Mouse (Mus musculus) midbrain, embryonic 11.5 days (tissue): ENCODE measurements at regions not wholly inside any gene's neighbourhood (a gene's known extent, or its start where the extent isn't known, plus 50 kb on each side); places are given as distances from the start of the nearest gene placed in this dataset.

Experiments
- ATAC-seq: fragments of 200-750 bp; cut with Nextera tagmentation; 2 replicates; pipeline ENCODE4 v1.8.0; 2017; ENCODE audit warnings: moderate TSS enrichment, moderate library complexity; ENCODE audit not compliant: low FRiP score
- DNase-seq: peaks from one replicate; pipeline ENCODE4 v3.0.0; 2015; ENCODE audit warnings: low spot score; ENCODE audit errors: missing footprints
- H3K27ac ChIP-seq: fragments of 300-500 bp; sonication (generic); 2 replicates; pipeline ENCODE4 v1.5.1; 2014; ENCODE audit warnings: low read depth, low read length
- H3K27me3 ChIP-seq: fragments of 300-500 bp; sonication (generic); 2 replicates; pipeline ENCODE4 v1.6.1; 2014; ENCODE audit warnings: mild to moderate bottlenecking, low read length, moderate library complexity, mixed read lengths; ENCODE audit not compliant: control insufficient read depth, insufficient read depth
- H3K36me3 ChIP-seq: fragments of 300-500 bp; sonication (generic); 2 replicates; pipeline ENCODE4 v1.6.1; 2014; ENCODE audit warnings: mild to moderate bottlenecking, low read length, moderate library complexity, mixed read lengths; ENCODE audit not compliant: control insufficient read depth, insufficient read depth
- H3K4me1 ChIP-seq: fragments of 300-500 bp; sonication (generic); 2 replicates; pipeline ENCODE4 v1.6.1; 2014; ENCODE audit warnings: low read length; ENCODE audit not compliant: control insufficient read depth, insufficient read depth
- H3K4me2 ChIP-seq: fragments of 300-500 bp; sonication (generic); 2 replicates; pipeline ENCODE4 v1.6.1; 2014; ENCODE audit warnings: mild to moderate bottlenecking, moderate library complexity
- H3K4me3 ChIP-seq: fragments of 300-500 bp; sonication (generic); 2 replicates; pipeline ENCODE4 v1.5.1; 2014; ENCODE audit warnings: low read depth, low read length
- H3K9ac ChIP-seq: fragments of 300-500 bp; sonication (generic); 2 replicates; pipeline ENCODE4 v1.6.1; 2014; ENCODE audit warnings: low read length
- H3K9me3 ChIP-seq: fragments of 300-500 bp; sonication (generic); 2 replicates; pipeline ENCODE4 v1.6.1; 2016; ENCODE audit warnings: low read length; ENCODE audit not compliant: control insufficient read depth
- WGBS: fragments of 180-500 bp; shearing (Covaris S2); extraction: QIAGEN DNeasy Blood & Tissue Kit; methylation state at CpG from one replicate; pipeline ENCODE4 v1.1.7; 2014; 5-methylcytosine and 5-hydroxymethylcytosine counted together

DNA sequence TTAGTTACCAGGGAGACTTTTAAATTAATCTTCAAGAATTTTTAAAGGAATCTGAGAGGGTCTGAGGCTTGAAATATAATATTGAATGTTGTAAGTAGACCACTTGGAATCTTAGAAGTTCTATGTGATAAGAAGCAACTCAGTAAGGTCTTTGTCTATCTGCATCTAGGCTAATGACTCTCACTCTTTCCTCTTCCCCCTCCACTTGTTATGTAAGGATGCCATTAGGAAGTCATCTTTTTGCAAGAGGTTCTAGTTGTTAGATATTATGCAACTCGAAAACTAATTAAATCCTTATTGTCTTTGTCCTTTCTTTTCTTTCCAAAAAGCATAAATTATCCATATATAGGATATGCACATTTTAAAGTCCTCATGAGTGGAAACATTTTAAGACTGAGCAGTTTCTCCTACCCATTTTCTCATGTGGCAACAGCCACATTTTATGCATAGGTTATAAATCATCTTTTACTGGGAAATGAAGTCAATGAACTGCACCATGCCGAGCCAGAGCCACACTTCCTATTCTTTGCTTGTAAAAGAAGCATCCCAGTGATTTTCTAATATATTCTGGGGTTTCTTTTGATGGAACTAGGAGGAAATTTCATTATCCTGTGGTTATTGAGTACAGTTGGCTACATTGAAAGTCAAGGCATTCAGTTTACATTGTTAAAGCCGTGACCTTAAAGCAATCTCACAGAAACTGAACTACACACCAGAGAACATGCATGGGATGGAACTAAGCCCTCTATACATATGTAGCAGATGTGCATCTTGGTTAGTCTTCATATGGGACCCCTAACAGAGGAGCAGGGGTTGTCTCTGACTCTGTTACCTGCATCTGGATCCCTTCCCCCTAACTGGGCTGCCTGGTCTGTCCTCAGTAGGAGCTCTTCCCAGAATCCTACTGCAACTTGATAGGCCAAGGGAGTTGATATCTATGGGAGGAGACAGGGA is 230.8 kb downstream of the Ahr start:
- Histone ChIP-seq H3K27me3 (no peaks in the 10 kb centered on the region), H3K27ac (no peak overlapping the region), H3K9me3 (no peaks in the 10 kb centered on the region), H3K4me3 (no peak overlapping the region), H3K36me3 (no peaks in the 10 kb centered on the region), H3K4me1 (no peaks in the 10 kb centered on the region), H3K9ac (no peak overlapping the region), H3K4me2 (no peak overlapping the region)
- DNase-seq (no peak), ATAC-seq (no peak)
- WGBS, result 84% methylated on average over 3 of the region's 3 CpGs

DNA sequence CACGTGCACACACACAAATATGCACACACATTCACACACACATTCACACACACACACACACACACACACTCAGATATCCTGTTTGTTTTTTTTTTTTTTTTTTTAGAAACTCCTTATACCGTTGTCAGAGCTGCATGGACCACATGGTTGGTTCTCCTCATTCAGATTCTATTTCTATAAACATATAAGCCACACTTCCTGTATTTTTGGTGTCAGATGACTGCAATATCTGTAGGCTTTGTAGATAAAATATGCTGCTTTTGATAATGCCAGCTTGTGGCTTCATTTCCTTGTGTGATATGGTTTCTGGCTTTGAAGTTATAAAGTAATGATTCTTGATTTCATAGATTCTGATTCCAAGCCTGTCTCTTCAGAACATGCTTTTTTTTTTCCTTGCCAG is 231.7 kb downstream of the Ahr start:
- DNase-seq (no peak), ATAC-seq (no peak)
- H3K27ac ChIP-seq, result no peak overlapping the region
- no peaks in the 10 kb centered on the region for H3K36me3 ChIP-seq
- H3K4me1 ChIP-seq, result no peaks in the 10 kb centered on the region
- H3K9ac ChIP-seq, result no peak overlapping the region
- no peak overlapping the region for H3K4me3 ChIP-seq
- no peaks in the 10 kb centered on the region for H3K9me3 ChIP-seq
- H3K4me2 ChIP-seq, result no peak overlapping the region
- no peaks in the 10 kb centered on the region for H3K27me3 ChIP-seq
- WGBS, result 84% methylated on average over 2 of the region's 2 CpGs

DNA sequence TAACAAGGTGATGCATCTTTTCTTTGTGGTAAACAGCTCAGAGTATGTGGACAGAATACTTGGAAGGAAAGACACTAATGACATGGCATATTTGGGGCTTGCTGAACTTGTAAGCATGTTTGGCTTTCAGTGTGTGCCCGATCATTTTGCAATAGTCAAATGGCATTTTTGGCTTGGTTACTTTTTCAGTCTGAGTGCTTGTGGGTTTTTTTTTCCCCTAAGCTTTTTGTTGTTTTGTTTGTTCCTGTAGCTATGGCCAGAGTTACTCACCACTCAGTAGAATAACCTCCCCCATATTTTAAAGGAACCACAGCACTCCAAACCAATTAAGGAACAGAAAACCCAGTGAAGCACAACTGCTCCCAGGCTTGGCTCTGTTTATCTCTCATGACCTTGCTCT is 240.2 kb downstream of the Ahr start:
- no peaks in the 10 kb centered on the region for H3K27me3 ChIP-seq
- no peaks in the 10 kb centered on the region for H3K36me3 ChIP-seq
- DNase-seq, result no peak
- no peak overlapping the region for H3K27ac ChIP-seq
- no peak for ATAC-seq
- WGBS, result 85% methylated on average over 1 of the region's 1 CpGs
- H3K9ac ChIP-seq, result no peak overlapping the region
- H3K4me1 ChIP-seq, result no peaks in the 10 kb centered on the region
- no peaks in the 10 kb centered on the region for H3K9me3 ChIP-seq
- no peak overlapping the region for H3K4me3 ChIP-seq
- H3K4me2 ChIP-seq, result no peak overlapping the region

DNA sequence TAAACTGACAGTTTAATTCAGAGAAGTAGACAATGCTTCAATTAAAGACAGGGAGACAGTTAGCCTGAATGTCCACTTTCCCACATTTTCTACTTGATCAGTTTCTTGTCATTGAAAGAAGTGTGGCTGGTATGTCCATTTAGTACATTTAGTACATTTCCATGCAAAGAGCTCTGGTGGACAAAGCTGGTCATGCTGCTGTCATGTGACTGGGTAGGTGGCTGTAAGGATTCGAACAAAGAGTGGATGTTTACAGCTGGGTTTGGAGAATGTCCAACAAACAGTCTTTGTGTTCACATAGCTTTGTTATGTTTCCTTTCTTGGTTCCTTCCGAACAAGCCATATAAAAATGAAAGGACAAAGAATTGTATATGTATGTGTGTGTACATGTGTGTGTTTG is 241.3 kb downstream of the Ahr start:
- H3K27me3 ChIP-seq, result no peaks in the 10 kb centered on the region
- H3K36me3 ChIP-seq, result no peaks in the 10 kb centered on the region
- no peak overlapping the region for H3K4me2 ChIP-seq
- ATAC-seq (no peak), DNase-seq (no peak)
- H3K27ac ChIP-seq, result no peak overlapping the region
- no peaks in the 10 kb centered on the region for H3K9me3 ChIP-seq
- no peak overlapping the region for H3K9ac ChIP-seq
- no peaks in the 10 kb centered on the region for H3K4me1 ChIP-seq
- H3K4me3 ChIP-seq, result no peak overlapping the region
- WGBS, result 85% methylated on average over 2 of the region's 2 CpGs

DNA sequence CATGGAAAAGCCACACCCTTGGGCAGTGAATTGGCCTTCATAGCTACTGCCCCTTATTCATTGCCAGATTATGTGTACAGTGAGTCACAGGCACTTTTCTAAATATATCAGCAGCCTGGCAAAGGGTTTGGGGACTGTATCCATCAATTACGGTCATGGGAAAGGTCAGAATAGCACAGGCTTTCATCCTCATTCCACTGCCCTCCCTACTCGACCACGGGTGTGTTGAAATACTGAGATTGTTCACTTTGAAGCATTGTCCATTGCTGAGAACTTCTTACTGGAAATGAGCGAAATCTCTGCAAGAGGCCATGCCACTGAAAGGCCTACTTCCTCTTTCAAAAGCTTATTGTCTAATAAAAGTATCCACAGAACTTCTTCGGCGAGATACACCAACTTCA is 242.9 kb downstream of the Ahr start:
- no peaks in the 10 kb centered on the region for H3K27me3 ChIP-seq
- no peak overlapping the region for H3K4me2 ChIP-seq
- no peaks in the 10 kb centered on the region for H3K9me3 ChIP-seq
- no peaks in the 10 kb centered on the region for H3K36me3 ChIP-seq
- 84% methylated on average over 6 of the region's 6 CpGs for WGBS
- no peak overlapping the region for H3K27ac ChIP-seq
- ATAC-seq (no peak), DNase-seq (no peak)
- H3K4me1 ChIP-seq, result no peaks in the 10 kb centered on the region
- H3K4me3 ChIP-seq, result no peak overlapping the region
- no peak overlapping the region for H3K9ac ChIP-seq

DNA sequence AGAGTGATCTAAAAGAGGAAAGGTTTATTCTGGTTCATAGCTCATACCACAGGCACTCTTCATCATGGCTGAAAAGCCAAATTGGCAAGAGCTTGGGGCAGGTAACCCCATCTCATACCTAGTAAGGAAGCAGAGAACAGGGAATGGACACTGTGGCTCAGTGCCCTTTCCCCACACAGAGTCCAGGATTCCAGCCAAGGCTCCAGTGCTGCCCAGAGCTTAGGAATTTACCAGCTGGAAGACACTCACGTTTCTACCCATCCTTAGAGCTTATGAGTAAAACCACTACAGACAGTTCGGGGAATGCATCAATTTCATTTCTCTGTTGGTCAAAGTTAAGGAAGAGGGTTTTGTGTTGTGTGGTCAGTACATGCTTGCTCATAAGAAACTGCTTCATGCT is 241.0 kb downstream of the Snx13 start:
- ATAC-seq (no peak), DNase-seq (no peak)
- H3K36me3 ChIP-seq, result no peaks in the 10 kb centered on the region
- no peak overlapping the region for H3K27ac ChIP-seq
- no peak overlapping the region for H3K4me2 ChIP-seq
- no peaks in the 10 kb centered on the region for H3K4me1 ChIP-seq
- no peak overlapping the region for H3K9ac ChIP-seq
- WGBS, result 71% methylated on average over 2 of the region's 2 CpGs
- H3K9me3 ChIP-seq, result no peaks in the 10 kb centered on the region
- H3K27me3 ChIP-seq, result no peaks in the 10 kb centered on the region
- H3K4me3 ChIP-seq, result no peak overlapping the region

DNA sequence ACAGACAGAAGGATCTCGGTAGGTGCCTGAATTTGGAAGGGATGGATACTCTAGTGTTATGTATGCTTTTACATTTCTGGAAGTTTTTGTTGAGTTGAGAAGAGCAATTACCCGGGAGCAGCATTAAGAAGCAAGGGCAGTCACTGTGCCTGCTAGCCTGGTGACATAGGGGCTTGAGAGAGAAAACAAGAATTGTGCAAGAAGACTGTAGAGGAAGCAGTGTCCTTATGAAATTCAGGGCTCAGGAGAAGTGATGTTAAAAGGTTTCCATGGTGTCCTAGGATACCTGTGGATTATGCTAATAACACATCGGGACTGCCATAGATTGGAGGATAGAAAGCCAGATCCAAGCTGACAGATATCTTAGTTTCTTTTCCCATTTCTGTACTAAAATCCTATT is 240.6 kb downstream of the Snx13 start:
- Histone ChIP-seq H3K4me3 (no peak overlapping the region), H3K36me3 (no peaks in the 10 kb centered on the region), H3K27ac (no peak overlapping the region), H3K4me1 (no peaks in the 10 kb centered on the region), H3K9me3 (no peaks in the 10 kb centered on the region), H3K27me3 (no peaks in the 10 kb centered on the region), H3K9ac (no peak overlapping the region), H3K4me2 (no peak overlapping the region)
- ATAC-seq (no peak), DNase-seq (no peak)
- 83% methylated on average over 3 of the region's 3 CpGs for WGBS

DNA sequence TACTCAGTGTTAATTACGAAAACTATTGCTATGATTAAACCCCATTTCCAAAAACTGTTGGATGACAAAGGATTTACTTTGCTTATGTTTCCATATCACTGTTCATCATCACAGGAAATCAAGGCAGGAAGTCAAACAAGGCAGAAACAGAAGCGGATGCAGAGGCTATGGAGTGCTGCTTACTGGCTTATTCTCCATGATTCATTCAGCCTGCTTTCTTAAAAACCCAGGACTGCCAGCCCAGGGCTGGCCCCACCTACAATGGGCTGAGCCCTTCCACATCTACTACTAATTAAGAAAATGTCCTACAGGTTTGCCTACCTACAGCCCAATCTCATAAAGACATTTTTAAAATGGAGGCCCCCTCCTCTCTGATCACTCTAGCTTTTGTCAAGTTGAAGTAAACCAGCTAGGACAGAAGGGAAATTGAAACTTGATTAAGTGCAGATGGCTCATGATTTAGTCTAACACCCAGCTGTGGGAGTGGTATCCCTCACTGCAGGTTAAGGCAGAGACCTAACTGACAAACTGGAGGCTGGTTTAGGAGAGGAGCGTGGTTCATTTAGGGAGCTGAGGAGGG is 240.1 kb downstream of the Snx13 start:
- H3K4me1 ChIP-seq, result no peaks in the 10 kb centered on the region
- no peak overlapping the region for H3K4me3 ChIP-seq
- 82% methylated on average over 3 of the region's 3 CpGs for WGBS

DNA sequence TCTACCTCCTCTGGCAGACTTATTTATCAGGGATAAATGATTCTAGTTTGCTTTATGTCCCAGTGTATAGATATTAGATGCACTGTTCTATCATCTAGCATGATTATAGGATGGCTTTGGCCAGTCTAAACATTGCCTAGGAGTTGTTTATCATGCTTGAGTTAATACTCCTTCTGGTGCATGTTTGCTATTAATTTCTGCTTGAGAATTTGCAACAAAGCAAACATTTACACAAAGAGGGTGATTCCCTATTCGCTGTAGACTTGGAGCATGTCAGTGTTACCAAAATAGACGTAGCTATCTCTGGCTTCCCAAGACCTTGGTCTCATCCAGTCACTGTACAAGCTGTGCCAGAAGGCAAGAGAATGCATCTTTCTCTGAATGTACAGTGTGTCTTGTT is 237.4 kb downstream of the Snx13 start:
- Histone ChIP-seq H3K27me3 (no peaks in the 10 kb centered on the region), H3K4me1 (no peaks in the 10 kb centered on the region), H3K27ac (no peak overlapping the region), H3K9me3 (no peaks in the 10 kb centered on the region), H3K4me3 (no peak overlapping the region), H3K9ac (no peak overlapping the region), H3K36me3 (no peaks in the 10 kb centered on the region), H3K4me2 (no peak overlapping the region)
- WGBS, result 80% methylated on average over 2 of the region's 2 CpGs
- DNase-seq (no peak), ATAC-seq (no peak)

More for the DNA sequence above, 240.1 kb downstream of the Snx13 start:
- Histone ChIP-seq H3K9me3 (no peaks in the 10 kb centered on the region), H3K27me3 (no peaks in the 10 kb centered on the region), H3K9ac (no peak overlapping the region), H3K36me3 (no peaks in the 10 kb centered on the region), H3K4me2 (no peak overlapping the region), H3K27ac (no peak overlapping the region)
- DNase-seq, result no peak
- no peak for ATAC-seq
